Mouse (Mus musculus): Measurements from ENCODE around the gene Cel. TPM values are rescaled to one million over a fixed set of nuclear protein-coding genes. Genes with fewer than 3 reads are reported as not detected.

The Cel gene
- polyA plus RNA-seq, 1 experiment from 2014 or later: not detected

DNA sequence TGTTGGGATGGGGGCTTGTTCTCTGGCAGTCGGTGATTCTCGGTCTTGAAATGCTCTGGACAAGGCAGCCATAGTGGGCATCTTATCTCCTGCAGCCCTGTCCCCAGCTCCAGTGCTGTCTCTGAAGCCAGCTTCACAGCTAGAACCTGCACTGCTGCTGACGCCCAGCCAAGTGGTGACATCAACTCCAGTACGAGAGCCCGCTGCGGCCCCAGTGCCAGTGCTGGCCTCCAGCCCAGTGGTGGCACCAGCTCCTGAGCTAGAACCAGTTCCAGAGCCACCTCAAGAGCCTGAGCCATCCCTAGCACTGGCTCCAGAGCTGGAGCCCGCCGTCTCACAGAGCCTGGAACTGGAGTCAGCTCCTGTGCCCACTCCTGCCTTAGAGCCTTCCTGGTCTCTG lies 19.3 kb downstream of the Cel start:
- H3K4me1 ChIP-seq (replicated peaks): peaks cover 26% of the 10 kb centered on the region
- H3K27ac ChIP-seq (replicated peaks): no peak overlapping the region
- no peaks in the 10 kb centered on the region for H3K9me3 ChIP-seq
- no peak overlapping the region for H3K4me3 ChIP-seq
- no peak overlapping the region for H3K9ac ChIP-seq
- H3K4me2 ChIP-seq: no peak overlapping the region
- H3K27me3 ChIP-seq: no peaks in the 10 kb centered on the region
- ATAC-seq (ENCODE audit: low read depth): no peak
- WGBS: 91% methylated on average over 8 of the region's 8 CpGs
- H3K36me3 ChIP-seq: peaks cover 83% of the 10 kb centered on the region

DNA sequence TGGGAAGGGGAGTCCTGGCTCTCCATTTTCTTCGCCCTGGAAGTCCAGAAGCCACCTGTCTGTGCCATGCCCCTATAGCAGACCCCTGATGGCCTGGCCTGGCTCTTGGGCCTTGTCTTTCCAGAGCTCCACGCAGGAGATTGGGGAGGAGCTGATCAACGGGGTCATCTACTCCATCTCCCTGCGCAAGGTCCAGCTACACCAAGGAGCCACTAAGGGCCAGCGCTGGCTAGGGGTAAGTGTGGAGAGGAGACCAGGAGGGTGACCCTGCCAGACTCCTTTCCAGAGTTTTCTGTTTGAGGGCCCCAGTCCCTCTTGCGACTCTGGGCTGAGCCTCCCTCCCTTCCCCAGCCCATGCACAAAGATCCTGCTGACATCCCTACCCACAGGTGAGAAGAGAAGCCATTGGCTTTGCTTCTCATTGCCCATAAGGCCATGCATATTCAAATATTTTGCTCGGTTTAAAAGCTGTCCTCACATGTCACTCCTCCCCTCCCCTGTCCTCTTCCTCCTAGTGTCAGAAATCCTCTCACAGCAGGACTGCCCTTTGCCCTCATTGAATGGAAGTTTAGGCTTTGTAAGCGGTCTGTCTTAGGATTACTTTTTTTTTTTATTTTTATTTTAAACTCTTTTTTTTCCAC lies 22.5 kb downstream of the Cel start:
- 79% methylated on average over 8 of the region's 8 CpGs for WGBS
- Histone ChIP-seq H3K27ac (replicated peaks) (no peak overlapping the region), H3K4me2 (no peak overlapping the region), H3K27me3 (no peaks in the 10 kb centered on the region), H3K4me1 (replicated peaks) (peaks cover 53% of the 10 kb centered on the region), H3K9ac (no peak overlapping the region), H3K9me3 (no peaks in the 10 kb centered on the region), H3K36me3 (peaks cover 53% of the 10 kb centered on the region), H3K4me3 (no peak overlapping the region)
- no peak for ATAC-seq (ENCODE audit: low read depth)

DNA sequence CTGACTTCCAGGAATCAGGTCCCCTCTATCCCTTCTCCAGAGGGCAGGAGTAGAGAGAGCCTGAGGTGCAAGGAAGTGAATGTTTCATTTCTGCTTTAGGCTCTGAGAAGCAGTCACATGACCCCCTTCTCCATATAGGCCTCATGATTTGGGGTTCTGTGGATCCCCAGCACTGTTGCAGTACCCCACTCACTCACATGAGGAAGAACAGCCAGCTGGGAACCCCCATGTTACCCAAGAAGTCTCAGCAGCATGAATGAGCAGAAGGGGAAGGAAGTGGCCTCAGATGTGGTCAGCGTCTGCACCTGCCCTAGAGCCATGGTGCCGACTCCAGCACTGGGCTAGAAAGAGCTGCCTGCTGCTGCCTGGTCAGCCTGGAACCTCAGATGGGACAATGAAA lies 23.3 kb downstream of the Cel start:
- Histone ChIP-seq H3K4me1 (replicated peaks) (peaks cover 60% of the 10 kb centered on the region), H3K36me3 (peaks cover 45% of the 10 kb centered on the region), H3K9me3 (no peaks in the 10 kb centered on the region), H3K4me2 (no peak overlapping the region), H3K27ac (replicated peaks) (peak overlapping the region; percentile 84), H3K9ac (peak overlapping the region; percentile 28; the same call in 1 of the 2 replicates), H3K27me3 (no peaks in the 10 kb centered on the region), H3K4me3 (no peak overlapping the region)
- WGBS: 78% methylated on average over 2 of the region's 2 CpGs
- ATAC-seq (ENCODE audit: low read depth): no peak

DNA sequence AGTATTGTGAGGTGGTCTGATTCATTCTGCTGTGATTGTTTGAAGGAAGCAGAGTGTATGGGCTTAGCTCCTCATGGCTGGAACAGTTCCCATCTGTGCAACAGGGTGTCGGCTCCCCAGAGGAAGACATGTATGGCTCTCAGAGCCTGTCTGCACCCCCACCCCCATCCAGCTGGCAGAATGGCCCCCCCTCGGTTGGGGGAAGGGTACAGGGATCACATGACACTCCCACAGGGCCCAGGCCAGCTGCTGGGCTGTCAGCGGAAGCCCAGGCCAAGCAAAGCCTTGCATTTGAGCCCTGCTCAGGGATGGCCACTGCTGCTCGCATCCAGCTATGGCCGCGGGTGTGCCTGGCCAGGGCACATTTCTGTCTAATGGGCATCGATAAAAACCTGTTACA lies 24.0 kb downstream of the Cel start:
- Histone ChIP-seq H3K9ac (peak overlapping the region; percentile 28; the same call in 1 of the 2 replicates), H3K36me3 (peaks cover 38% of the 10 kb centered on the region), H3K27me3 (no peaks in the 10 kb centered on the region), H3K4me2 (no peak overlapping the region), H3K4me3 (no peak overlapping the region), H3K4me1 (replicated peaks) (peaks cover 68% of the 10 kb centered on the region), H3K27ac (replicated peaks) (peak overlapping the region; percentile 84), H3K9me3 (no peaks in the 10 kb centered on the region)
- WGBS: 28% methylated on average over 7 of the region's 7 CpGs
- peak; percentile 48 for ATAC-seq (ENCODE audit: low read depth)

DNA sequence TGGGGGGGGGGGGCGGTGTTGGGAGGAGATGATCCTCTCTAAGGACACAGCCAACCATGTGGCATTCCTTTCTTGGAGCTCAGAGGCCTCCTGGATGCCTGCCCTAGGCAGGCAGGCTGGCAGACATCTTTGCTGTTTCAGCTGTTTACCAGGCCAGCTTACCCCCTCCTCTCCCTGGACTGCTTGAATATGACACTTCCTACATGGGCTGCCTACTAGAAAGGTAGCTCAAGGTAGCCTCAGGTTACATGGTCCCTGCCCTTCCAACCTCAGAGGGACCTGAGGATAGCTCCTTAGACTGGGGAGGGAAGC lies 24.4 kb downstream of the Cel start:
- ATAC-seq (ENCODE audit: low read depth): no peak
- 63% methylated on average over 1 of the region's 1 CpGs for WGBS
- Histone ChIP-seq H3K9me3 (no peaks in the 10 kb centered on the region), H3K4me3 (no peak overlapping the region), H3K9ac (peak overlapping the region; percentile 28; the same call in 1 of the 2 replicates), H3K27ac (replicated peaks) (peak overlapping the region; percentile 84), H3K4me1 (replicated peaks) (peaks cover 72% of the 10 kb centered on the region), H3K36me3 (peaks cover 34% of the 10 kb centered on the region), H3K27me3 (no peaks in the 10 kb centered on the region), H3K4me2 (no peak overlapping the region)

DNA sequence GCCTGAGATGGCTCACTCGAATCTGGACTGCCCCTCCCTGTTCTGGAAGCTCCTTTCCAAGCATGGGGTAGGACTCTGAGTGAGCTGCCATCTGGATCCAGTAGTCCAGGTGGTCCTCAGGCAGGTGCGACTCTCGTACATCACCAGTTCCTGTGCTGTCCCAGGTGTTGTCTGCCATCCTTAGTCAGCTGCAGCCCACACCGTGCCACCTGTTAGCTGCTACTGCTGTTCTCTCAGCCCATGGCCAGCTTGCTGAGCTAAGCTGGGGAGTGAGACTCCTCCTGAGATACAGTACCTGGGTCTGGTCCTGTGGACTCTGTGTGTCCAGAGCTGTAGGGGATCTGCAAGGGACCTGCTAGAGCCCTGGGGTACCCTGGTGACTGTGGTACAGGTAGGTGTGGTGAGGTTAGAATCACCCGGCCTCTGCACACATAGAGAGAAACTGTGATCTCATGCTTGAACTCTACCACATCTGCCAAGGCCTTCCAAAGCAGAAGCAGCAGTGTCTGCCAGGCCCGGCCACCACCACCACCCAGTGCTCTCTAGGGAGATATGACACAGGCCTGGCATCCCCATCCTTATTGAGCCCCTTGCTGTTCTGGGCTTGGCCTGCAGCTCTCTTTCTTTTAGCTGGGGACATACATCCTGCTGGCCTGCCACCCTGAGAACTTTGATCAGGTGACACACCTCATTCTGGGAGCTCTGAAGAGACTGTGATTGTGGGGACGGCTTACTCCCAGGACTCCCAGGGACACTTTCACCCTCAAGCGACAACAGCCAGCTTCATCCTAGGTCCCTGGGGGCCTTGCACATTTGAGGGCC lies 25.0 kb downstream of the Cel start:
- 69% methylated on average over 8 of the region's 8 CpGs for WGBS
- Histone ChIP-seq H3K36me3 (peaks cover 28% of the 10 kb centered on the region), H3K4me3 (no peak overlapping the region), H3K27me3 (no peaks in the 10 kb centered on the region), H3K9me3 (no peaks in the 10 kb centered on the region), H3K4me1 (replicated peaks) (peaks cover 78% of the 10 kb centered on the region), H3K9ac (peak overlapping the region; percentile 28), H3K27ac (replicated peaks) (peak overlapping the region; percentile 84), H3K4me2 (no peak overlapping the region)
- ATAC-seq (ENCODE audit: low read depth): no peak

DNA sequence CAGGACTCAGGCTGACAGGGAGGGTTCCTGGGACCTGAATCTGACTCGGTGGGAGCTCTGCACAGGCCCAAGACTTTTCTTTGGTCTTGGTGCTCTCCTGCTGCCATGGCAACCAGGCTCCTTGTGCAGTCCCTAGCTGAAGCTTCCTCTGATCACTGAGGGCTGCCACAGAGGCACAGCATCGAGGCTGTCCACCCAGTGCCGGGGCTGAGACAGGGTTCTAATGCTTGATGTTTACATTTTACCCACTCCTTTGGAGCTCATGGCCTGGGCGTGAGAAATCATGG lies 25.6 kb downstream of the Cel start:
- Histone ChIP-seq H3K9ac (peak overlapping the region; percentile 28; the same call in 1 of the 2 replicates), H3K27me3 (no peaks in the 10 kb centered on the region), H3K4me2 (no peak overlapping the region), H3K4me3 (no peak overlapping the region), H3K36me3 (peaks cover 22% of the 10 kb centered on the region), H3K27ac (replicated peaks) (no peak overlapping the region), H3K4me1 (replicated peaks) (peaks cover 84% of the 10 kb centered on the region), H3K9me3 (no peaks in the 10 kb centered on the region)
- no peak for ATAC-seq (ENCODE audit: low read depth)
- 41% methylated on average over 4 of the region's 4 CpGs for WGBS

DNA sequence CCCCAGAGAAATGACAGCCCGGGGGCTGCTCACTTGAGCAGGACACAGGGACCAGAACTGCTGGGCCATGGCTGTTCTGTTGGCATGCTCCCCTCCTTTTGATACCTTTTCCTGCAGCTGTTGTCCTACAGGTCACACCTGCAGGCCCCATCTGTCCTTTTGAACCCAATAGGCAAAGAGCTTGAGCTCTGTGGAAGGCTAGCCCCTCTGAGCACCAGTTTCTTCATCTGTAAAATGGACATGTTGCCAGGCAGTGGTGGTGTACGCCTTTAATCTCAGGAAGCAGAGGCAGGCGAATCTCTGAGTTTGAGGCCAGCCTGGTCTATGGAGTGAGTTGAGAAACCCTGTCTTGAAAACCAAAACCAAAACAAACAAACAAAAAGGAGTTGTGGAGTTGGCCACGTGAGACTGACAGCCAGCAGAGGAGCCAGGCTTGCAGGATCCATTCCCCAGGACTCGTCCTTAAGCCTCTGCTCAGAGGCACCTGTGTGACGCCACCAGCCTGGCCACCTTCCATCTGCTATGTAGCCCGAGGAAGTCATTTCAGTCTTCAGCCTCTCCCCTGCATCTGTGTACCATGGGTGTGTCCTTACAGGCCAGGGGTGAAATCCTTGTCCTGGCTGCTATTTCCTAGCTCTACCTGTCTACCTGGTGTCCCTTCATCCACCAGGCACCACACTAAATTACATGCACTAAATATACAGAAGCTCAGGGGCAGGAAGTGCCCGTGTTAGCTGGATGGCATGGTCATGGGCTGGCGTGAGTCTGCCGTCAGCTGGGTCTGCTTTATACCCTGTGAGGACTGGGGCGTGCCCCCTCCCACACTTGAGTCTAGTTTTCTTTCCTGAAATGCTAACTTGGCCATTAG lies 26.2 kb downstream of the Cel start:
- H3K9me3 ChIP-seq: no peaks in the 10 kb centered on the region
- H3K36me3 ChIP-seq: peaks cover 16% of the 10 kb centered on the region
- no peaks in the 10 kb centered on the region for H3K27me3 ChIP-seq
- peak overlapping the region; percentile 28; the same call in 1 of the 2 replicates for H3K9ac ChIP-seq
- H3K4me2 ChIP-seq: no peak overlapping the region
- H3K27ac ChIP-seq (replicated peaks): no peak overlapping the region; the same call in 1 of the 2 replicates
- no peak for ATAC-seq (ENCODE audit: low read depth)
- WGBS: 75% methylated on average over 11 of the region's 11 CpGs
- peaks cover 90% of the 10 kb centered on the region for H3K4me1 ChIP-seq (replicated peaks)
- H3K4me3 ChIP-seq: no peak overlapping the region

DNA sequence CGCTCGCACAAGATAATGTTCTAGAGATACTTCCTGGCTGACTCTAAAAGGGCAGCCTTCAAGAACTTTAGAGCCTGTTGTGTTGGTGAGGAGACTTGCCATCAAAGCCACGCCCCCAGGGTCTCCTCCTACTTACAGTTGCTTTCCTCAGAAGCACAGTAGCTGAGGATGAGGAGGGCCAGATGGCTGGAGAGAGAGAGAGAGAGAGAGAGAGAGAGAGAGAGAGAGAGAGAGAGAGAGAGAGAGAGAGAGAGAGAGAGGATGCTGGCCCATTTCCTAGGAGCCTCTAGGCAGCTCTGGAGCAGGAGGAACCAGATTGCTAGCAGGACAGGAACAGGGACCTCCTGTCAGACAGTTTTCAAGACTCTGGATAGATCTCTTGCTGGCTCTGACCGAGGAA lies 27.0 kb downstream of the Cel start:
- H3K27ac ChIP-seq (replicated peaks): peak overlapping the region; percentile 93
- WGBS: 70% methylated on average over 4 of the region's 4 CpGs
- H3K9me3 ChIP-seq: no peaks in the 10 kb centered on the region
- no peaks in the 10 kb centered on the region for H3K27me3 ChIP-seq
- no peak overlapping the region for H3K4me3 ChIP-seq
- peak overlapping the region; percentile 76; the same call in 1 of the 2 replicates for H3K4me2 ChIP-seq
- peaks cover 8% of the 10 kb centered on the region for H3K36me3 ChIP-seq
- no peak for ATAC-seq (ENCODE audit: low read depth)
- peaks cover 98% of the 10 kb centered on the region for H3K4me1 ChIP-seq (replicated peaks)
- H3K9ac ChIP-seq: peak overlapping the region; percentile 85

DNA sequence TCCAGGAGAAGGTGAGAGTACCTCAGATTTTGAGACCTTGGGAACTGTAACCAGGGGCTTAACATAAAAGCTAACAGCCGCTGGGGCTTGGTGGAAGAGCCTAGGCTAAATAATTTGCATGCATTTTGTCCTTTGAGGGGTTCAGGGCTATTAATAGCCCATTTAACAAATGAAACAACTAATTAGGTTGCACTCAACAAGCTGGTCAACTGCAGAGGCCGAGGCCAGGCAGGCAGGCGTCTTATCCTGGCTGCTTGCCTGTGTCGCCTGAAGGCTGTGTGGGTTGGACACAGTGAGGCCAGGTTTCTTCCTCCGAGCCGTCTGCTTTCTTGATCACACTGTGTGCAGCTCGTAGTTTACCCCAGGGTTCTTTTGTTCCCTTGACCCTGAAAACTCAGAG lies 27.6 kb downstream of the Cel start:
- Histone ChIP-seq H3K27me3 (no peaks in the 10 kb centered on the region), H3K27ac (replicated peaks) (peak overlapping the region; percentile 93), H3K9ac (peak overlapping the region; percentile 85), H3K4me2 (peak overlapping the region; percentile 76), H3K9me3 (no peaks in the 10 kb centered on the region), H3K36me3 (peaks cover 6% of the 10 kb centered on the region), H3K4me1 (replicated peaks) (peaks cover 100% of the 10 kb centered on the region), H3K4me3 (peak overlapping the region; percentile 59)
- ATAC-seq (ENCODE audit: low read depth): no peak
- 22% methylated on average over 7 of the region's 7 CpGs for WGBS

DNA sequence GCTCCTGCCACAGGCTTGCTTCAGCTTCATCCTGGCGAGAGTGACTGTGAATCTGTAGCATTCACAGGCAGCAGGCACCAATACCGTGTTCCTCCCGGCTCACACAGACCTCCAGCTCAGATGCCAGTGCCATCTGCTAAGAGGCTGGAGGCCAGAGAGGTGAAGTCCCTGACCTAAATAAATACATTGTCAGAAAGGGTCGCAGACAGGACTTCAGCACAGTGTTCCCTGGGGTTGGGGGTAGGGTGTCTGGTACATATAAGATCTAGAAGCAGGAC lies 28.0 kb downstream of the Cel start:
- 34% methylated on average over 4 of the region's 4 CpGs for WGBS
- Histone ChIP-seq H3K4me1 (replicated peaks) (peaks cover 100% of the 10 kb centered on the region), H3K4me2 (peak overlapping the region; percentile 76), H3K4me3 (peak overlapping the region; percentile 59), H3K27me3 (no peaks in the 10 kb centered on the region), H3K9ac (peak overlapping the region; percentile 85), H3K36me3 (0 out of 2 replicates have a peak, but pooled peaks cover 2% of the 10 kb centered on the region), H3K27ac (replicated peaks) (peak overlapping the region; percentile 93), H3K9me3 (no peaks in the 10 kb centered on the region)
- no peak for ATAC-seq (ENCODE audit: low read depth)

All from neural tube, embryonic 13.5 days (tissue).